Mouse (Mus musculus) left cerebral cortex, postnatal 14 days (tissue): ENCODE data around the gene Dph1. TPM values are rescaled to one million over a fixed set of nuclear protein-coding genes. Genes with fewer than 3 reads are reported as not detected.
"Not testable (repeated sequence)": the region's sequence is repeated elsewhere in the genome, so short reads cannot be mapped to it uniquely, and the experiment has no call there.

ENCODE experiments used
- DNase-seq, 2 experiments: peaks; one replicate each; pipeline ENCODE4 v3.0.0; 2021 to 2022; ENCODE audit warnings: low spot score in 2 of 2, mixed read lengths in 1 of 2
- intact Hi-C: fragments of 180-260 bp; cut with DNase I; formaldehyde crosslinking; loops from one replicate; pipeline ENCODE4 v1.15.1; 2025
- total RNA-seq, 2 experiments: library from RNA; stranded (reverse); gene quantifications; 2 replicates each; pipeline ENCODE4 v1.2.3; 2021

The Dph1 gene
- total RNA-seq, 2 experiments from 2014 or later = 22.0 to 23.7 TPM

DNA sequence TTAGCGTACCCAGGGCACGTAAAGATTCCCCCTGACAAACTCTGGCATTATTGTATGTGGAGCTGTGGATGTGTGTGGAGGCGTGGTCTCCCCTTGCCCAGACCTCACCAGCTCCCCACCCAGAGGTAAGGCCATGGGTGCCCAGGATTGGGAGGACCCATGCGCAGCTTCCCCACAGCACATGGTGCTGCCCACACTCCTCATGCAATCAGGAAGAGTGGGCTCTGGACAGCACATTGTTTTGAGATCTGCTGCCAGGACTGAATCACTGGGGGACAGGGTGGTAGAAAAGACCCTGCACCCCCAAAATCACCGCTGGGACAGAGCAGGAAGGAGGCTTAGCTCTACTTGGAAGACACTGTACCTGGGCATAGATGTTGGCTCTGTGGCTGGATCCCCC, 6.5 kb downstream of the Dph1 start:
- intact Hi-C loops = loop anchor here (5.0 kb wide), 2 partner anchors 213 to 268 kb away; partner anchors contain the start of gene Wdr81
- DNase-seq = peak in 1 of 2 experiments; percentile 17

DNA sequence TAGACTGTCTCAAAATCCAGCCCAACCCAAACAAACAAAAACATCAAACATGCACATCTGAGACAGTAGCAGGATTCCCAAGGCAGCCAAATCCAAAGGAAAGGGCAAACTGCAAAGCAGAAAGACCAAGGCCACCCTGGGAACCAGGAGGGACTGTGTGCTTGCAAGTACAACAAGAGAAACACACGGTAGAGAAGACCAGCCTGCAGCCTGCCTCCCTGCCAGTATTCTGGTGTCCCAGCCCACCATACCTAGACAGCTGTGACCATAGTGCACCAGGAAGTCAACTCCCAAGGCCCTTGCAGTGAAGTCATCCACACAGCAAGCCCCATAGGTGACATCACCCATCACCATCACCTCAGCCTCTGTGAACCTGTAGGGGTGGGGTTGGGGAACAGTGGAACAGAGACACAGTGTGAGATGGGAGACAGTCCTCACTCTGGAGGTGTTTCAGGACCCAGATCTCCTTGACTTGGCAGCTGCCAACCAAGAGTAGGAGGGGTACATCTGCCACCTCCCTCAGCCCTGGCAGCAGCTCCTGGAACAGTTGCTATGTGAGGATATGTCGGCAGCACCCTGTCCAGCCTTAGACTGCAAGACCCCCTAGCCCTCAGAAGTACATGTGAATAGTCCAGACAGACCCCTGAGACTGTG, 7.0 kb downstream of the Dph1 start:
- peak; percentile 59 to 72 for DNase-seq

DNA sequence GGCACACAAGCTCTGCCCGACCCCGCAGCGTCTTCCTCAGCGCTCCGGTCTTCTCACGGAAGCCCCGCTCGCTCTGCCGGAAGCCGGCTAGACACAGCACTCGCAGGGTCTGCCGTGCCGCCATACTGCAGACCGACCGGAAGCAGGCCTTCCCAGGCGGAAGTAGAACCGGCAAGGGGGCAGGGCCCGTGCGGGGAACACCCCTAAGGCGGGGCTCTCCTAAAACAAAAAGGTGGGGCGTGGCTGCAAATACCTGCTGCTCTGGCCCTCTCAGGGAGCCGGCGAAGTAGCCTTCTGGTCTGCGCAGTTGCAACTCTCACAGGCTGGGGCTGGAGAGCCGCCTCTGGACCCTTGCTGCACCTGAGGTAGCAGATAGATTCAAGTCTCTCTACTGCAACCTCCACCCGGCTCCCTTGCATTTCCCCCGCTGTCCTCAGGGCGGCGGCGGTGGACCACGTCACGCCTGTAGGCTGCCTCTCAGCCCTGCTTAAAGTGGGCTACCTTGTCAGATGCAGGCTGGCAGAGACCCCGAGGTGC, 12.3 kb downstream of the Dph1 start, which contains the start of gene Ovca2:
Gene Ovca2 (minus strand): TSS at position 164 of the 537 bp plus-strand sequence.
- DNase-seq = peak; percentile 87 to 89
- intact Hi-C loops = loop anchor here (5.0 kb wide), 1 partner anchor 114 kb away; no protein-coding TSS in a partner anchor

More for the DNA sequence above, 7.0 kb downstream of the Dph1 start:
- intact Hi-C loops = loop anchor here (5.0 kb wide), 2 partner anchors 213 to 268 kb away; partner anchors contain the start of gene Wdr81

DNA sequence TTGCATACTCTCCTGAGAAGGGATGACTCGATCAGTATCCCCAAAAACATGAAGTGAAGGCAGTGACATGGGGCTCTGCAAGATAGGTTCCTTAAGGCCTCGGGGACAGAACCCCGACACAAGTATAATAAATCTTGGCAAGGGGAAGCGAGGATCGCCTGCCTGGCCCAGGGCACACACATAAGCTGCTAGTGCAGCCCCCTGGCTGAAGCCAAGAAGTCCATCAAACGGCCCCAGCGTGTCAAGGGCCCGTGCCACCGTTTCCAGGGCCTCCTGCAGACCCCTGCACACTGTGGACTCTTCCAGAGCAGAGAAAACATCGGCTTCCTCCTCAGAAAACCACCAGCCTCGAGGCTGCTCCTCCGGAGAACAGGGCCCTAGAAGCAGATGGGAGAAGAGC, 13.0 kb downstream of the Dph1 start:
- intact Hi-C loops = loop anchor here (5.0 kb wide), 1 partner anchor 114 kb away; no protein-coding TSS in a partner anchor
- peak in 1 of 2 experiments; percentile 13 for DNase-seq

DNA sequence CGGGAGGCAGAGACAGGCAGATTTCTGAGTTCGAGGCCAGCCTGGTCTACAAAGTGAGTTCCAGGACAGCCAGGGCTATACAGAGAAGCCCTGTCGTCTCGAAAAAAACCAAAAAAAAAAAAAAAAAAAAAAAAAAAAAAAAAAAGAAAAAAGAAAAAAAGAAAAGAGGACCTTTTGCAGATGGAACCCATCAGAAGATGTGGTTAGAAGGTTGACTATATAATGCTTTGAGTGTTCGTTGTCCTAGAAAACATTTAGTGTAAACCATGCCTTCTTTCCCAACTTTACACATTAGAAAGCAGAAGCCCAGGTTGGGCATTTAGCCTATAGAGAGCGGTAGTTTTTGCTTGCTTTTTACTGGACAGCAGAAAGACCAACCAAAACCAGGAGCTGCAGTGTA, 16.5 kb downstream of the Dph1 start:
- DNase-seq, intact Hi-C loops: not testable (repeated sequence)

DNA sequence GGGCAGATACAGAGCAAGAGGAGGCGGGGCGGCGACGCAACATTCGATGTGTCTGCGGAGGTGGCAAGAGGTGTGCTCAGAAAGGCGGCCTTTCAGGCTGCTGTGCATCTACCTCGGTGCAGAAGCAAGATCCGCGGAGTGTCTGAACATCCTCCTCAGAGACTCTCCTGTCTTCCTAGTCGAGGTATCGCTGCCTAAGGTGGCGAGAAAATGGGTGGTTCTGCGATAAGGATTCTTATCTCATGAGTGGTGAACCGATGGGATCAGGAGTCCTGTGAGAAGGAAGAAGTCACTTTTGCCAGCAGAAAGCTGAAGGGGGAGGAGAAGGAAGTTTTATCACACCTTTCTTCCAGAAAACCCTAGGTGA, 17.3 kb downstream of the Dph1 start:
- DNase-seq = no peak
- intact Hi-C loops = no loop called here

DNA sequence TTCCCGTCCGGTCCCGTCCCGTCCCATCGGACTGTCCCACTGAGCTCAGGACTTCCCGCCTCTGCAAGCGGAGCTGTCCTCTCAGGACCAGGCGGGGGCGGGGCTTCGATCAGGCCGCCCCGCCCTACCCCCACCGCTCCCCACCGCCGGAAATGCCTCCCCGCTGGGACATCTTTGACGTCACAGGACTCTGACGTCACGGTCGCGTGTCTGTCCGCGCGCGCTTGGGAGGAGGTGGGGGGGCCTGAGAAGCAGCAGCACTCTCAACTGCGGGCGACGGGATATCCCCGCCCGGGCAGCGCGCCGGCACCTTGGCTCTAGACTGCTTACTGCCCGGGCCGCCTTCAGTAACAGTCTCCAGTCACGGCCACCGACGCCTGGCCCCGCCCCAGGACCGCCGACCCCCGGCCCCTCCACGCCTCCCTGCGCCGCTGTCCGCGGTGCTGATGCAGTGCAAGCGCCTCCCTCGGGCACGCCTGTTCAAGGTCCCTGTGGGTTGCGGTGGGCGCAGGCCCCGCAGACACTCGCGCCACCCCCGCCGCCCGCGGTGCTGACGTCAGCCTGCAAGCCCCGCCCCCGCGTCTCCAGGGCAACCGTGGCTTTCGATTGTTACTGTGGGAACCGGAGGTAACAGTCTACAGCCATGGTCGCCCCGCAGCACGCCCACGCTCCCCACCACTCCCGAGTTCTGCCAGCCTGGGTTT, 17.8 kb downstream of the Dph1 start:
- DNase-seq = peak; percentile 96 to 97
- intact Hi-C loops = no loop called here

DNA sequence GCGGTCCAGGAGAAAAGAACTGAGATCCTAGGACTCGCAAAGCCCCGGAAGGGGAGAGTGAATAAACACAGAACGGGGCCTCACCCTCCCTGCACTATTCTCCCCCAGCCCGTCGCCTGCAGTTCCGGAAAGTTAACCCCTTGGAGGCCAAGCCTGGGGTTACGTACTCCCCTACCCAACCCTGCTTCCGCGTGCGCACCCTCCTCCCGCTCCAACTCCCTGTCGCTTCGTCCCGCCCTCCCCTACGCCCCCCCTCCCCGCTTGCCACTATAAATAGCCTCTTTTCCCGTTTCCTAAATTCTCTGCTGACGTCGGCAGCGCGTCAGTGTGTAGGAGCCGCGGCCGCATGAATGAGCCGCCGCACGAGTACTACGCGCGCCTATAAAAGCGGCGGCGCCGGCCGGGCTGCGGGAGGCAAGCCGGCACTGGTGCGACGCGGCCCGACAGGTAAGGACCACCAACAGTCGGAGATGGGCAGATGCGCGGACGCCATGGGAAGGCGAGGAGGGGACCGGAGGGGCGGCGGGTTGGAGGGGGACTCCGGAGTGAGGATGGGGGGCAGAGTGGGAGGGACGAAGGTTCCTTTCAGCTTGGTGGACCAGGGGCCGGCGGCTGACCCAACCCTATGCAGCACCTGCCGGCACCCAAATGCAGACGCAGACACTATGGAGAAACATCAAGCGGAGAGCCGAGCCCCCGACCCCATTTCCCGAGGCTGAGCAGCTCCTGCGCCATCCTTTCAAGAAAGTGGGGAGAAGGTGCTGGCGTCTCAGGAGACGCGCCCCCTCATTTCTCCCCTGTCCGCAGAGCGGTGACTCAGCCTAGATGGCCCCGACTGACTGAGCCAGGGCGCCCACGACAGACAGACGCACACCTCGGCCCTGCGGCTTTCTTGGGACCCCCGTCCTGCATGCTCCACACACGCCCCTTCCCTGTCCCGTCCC, 18.6 kb downstream of the Dph1 start:
- DNase-seq = peak; percentile 81 to 83
- intact Hi-C loops = no loop called here

DNA sequence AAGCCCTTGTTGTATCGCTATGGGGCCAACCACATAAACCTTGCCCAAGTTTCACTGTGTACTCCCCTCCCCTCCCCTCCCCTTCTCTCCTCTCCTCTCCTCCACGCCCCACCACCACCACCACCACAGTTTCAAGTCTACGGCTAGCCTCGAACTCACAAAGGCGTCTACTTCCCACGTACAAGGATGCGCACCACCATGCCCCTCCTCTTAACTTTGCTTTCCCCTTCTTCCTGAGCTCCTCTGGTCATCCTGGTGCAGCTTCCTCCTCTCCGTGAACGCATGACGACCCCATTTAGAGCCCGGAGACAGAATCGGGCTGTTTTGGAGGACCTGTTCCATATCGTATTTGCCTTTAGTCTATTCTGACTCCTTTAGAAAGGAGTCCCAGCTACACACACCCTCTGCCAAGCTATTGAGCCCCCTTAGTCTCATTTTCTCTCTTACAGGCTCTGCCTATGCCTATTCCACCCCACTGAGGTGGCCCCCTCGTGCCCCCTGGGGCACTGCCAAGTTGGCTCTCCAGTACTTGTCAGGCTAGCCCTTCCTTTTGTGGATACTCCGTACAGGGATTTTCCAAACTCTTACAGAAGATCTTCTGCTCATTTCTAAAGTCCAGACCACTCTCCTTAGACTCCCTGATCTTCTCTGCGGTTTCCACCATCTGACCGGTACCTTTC, 19.7 kb downstream of the Dph1 start:
- intact Hi-C loops = loop anchor here (2.0 kb wide), 1 partner anchor 191 kb away; no protein-coding TSS in a partner anchor
- DNase-seq = no peak

DNA sequence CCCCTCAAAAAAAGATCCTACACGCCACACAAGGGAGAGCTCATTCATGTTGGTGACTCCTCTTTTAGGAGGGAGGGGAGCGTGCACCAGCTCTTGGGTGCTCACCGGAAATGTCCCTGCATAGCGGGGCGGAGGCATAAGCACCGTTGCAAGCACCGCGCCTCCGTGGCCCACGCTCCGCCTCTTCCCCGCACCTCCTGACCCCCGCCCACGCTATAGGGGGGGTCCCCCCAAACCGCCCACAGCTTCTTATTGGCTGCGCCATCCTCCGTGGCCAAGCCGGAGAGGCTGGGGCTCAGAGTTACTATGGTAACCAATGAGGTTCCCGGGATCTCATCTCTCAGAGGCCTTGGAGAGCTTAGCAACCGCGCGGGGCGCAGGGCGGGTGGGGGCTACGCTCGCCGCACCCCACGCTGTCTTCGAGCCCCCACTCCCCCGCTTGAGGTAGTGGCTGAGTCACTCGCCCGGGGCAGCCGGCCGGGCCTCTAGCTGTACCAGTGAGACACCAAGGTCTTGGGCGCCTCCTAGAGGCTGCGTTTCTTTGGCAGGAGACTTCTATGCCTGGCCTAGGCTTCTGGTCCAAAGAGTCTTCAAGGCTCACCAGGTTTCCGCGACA, 20.8 kb downstream of the Dph1 start:
- intact Hi-C loops = loop anchor here (1.0 to 2.0 kb wide), 2 partner anchors 189 to 224 kb away; no protein-coding TSS in a partner anchor
- DNase-seq = peak; percentile 92 to 94

DNA sequence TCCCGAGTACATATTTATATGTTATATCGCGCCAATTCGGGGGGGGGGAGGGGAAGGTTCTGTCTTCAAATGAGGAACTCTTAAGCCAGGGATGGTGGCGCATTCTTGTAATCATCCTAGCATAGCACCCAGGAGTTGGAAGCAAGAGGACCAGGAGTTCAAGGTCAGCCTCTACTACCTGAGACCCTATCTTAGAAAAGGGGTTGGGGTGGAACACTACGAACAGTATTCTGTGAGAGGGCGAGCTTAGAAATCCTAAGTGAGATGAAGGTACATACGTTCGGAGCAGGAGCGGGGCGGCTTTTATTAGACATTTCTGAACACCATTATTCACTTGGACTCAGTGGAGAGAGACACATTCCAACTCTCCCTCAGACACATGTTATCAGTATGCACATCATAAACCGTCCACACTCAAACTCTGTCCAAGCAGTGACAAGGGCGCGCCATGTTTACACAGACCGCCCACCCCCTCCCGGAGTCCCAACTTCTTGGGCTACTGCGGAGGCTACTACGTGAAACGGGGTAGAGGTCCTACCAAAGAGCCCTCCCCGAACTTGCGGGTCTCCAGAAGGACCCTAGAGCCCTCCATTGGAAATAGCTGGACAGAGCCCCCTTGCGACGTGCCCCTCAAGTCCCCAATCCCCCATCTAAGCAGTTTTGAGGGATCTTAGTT, 21.5 kb downstream of the Dph1 start, which contains the start of gene Hic1:
Gene Hic1 (minus strand): TSS at position 115 of the 676 bp plus-strand sequence.
- intact Hi-C loops = loop anchor here (1.0 to 2.0 kb wide), 2 partner anchors 189 to 223 kb away; no protein-coding TSS in a partner anchor
- no peak for DNase-seq

DNA sequence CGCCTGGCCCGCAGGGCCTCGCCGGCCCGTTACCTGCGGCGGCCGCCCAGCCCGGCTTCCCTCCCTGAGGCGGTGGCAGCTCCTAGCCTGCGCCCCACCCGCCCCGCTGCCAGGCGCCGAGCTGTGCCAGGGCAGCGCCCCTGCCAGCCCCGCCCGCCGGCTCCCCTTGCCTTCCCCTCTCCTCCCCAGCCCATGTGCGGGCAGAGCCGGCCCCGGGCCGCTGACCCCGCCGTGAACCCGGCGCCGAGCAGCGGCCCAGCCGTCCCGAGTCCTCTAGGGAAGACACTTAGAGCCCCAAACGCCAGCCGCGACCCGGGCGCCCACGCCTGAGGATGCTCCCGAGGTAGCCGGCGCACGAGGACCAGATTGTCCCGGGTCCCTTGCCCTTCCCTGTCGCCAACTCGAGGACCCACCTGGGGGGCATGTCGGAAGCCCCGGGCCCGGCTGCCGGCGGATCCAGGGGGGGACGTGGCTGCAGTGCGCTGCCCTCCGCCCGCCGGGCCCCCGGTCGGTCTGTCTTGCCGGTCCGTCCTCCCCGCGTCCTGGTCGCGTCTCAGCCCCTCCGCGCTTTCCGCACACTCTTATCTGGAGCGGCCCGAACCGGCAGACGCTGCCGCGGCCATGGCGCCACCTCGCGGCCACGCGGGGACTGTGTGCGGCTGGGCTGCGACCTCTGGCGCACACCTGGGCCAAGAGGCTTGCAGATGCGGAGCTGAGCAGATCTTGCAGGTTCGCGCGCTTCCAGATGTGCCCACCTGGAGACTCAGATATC, 22.3 kb downstream of the Dph1 start:
- intact Hi-C loops = no loop called here
- DNase-seq = peak; percentile 81 to 83

DNA sequence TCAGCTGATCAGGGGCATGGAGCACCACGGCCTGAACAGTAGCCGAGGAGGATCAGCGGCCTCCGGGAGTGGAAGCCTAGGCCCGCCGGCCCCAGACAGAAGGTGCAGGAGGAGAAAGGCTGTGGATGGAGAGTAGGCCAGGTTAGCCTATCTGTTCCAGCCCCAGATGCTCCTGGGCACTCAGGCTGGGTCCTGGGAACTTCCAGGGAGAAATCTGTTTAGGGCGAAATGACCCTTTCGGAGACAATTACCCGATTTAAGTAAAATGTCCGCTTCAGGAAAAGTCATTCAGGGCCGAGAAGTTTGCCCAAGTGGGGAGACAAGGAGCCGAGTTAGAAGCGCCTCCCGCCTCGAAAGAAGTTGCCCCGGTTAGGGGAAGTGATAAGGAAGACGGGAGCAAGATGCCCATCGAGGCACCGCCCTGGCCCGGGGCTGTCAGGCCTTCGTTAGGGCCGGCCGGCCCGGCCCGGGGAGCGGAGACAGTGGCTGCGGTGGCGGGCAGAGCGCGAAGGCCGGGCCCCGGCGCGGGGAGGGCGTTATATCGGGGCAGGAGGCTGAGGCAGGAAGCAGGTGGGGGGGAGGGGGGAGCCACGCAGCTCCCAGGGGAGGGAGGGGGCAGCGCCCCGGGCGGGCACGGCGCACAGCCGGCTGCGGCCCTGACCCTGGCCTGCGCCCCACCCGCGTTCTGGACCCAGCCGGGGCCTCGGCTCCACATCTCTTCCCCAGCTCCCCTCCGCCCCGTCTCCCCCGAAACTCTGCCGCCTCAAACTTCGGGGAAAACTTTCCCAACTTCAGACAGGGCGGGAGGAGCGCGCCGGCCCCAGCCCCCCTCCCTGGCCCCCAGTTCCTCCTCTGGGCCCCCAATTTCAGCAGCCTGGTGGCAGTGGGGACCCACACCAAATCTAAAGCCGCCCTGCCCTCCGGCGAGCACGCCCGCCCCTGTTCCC, 23.1 kb downstream of the Dph1 start:
- DNase-seq = no peak
- intact Hi-C loops = no loop called here

DNA sequence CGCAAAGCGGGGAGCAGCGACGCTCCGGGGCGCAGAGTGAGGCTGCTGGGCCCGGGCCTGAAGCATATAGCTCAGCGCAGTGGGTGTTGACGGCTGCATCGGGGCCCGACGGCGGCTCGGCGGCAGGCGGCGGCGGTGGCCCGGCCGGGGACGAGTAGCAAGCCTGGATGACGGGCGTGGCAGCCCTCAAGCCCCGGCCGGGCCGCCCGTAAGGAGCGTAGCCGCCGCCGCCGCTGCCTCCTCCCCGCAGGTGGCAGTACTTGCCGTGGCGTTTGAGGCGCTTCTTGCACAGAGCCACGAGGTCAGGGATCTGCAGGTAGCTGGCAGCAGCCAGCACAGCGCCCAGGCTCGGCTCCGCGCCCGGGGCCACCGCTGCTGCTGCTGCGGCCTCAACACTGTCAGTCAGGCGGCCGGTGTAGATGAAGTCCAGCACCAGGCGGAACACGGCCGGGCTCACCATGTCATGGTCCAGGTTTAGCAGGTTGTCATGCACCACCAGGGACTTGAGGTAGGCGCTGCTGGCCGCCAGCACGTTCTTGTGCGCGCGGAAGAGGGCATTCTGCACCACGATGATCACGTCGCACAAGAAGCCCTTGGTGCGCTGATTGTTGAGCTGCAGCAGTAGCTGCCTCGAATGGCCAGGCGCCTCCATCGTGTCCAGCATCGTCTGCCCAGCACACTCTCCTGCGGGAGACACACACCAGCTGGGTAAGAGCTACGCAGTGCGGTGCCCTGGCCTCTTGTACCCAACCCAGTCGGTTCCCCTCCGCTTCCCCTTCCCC, 24.0 kb downstream of the Dph1 start:
- intact Hi-C loops = no loop called here
- DNase-seq = peak in 1 of 2 experiments; percentile 16
